Mouse (Mus musculus): ENCODE data around the gene Gpr37l1. TPM values are rescaled to one million over a fixed set of nuclear protein-coding genes. Genes with fewer than 3 reads are reported as not detected.
"Not testable (repeated sequence)": the region's sequence is repeated elsewhere in the genome, so short reads cannot be mapped to it uniquely, and the experiment has no call there.

The Gpr37l1 gene
- polyA plus RNA-seq, 1 experiment from 2014 or later = not detected

DNA sequence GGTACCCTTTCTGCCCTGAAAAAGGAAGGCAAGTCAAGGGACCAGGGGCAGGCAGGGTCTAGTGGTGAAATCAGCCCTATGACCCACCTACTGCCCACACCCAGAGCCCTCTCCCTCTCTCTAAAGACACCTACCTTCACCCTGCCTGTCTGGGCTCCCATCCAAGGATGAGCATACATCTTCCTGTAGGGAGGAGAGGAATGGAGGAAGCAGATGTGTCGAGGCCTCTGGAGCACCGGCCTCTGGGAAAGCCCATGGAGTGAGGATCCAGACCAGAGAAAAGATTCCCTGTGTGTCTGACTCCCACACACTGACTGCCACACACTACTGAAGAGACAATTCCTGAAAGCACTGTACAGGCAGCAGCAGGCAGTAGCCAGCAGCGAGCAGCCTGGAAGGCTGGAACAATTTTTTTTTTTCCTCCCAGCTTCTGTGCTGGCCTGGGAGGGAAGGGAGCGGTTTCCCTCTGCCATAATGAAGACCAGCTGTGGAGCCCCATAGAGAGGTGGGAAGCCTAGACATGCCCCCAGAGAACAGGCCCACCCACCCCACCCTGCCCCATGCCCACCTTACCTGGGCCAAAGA, 40.9 kb downstream of the Gpr37l1 start:
- 70% methylated on average over 4 of the region's 4 CpGs for WGBS (ENCODE audit: insufficient replicate concordance)
- 0 out of 2 replicates have a peak, but pooled peaks cover 4% of the 10 kb centered on the region for H3K27me3 ChIP-seq (ENCODE audit: control insufficient read depth, insufficient read depth, low read depth, low read length)
- peaks cover 9% of the 10 kb centered on the region for H3K4me1 ChIP-seq (ENCODE audit: control insufficient read depth, low read depth, low read length)
- H3K4me3 ChIP-seq (ENCODE audit: low read depth, low read length) = no peak overlapping the region
- H3K9ac ChIP-seq (ENCODE audit: low read depth, low read length) = no peak overlapping the region
- no peaks in the 10 kb centered on the region for H3K9me3 ChIP-seq (replicated peaks; ENCODE audit: control insufficient read depth, low read length)
- no peak for ATAC-seq (ENCODE audit: low read depth)
- H3K36me3 ChIP-seq (ENCODE audit: control insufficient read depth, insufficient read depth) = no peaks in the 10 kb centered on the region
- no peak overlapping the region for H3K27ac ChIP-seq (ENCODE audit: low read length)
- H3K4me2 ChIP-seq (ENCODE audit: low read depth, low read length) = no peak overlapping the region

GRCm38 (mm10) chr1:135125990-135126389, 41.5 kb downstream of the Gpr37l1 start:
- 67% methylated on average over 8 of the region's 8 CpGs for WGBS (ENCODE audit: insufficient replicate concordance)

GRCm38 (mm10) chr1:135124573-135125363, 42.7 kb downstream of the Gpr37l1 start:
- no peaks in the 10 kb centered on the region for H3K9me3 ChIP-seq (replicated peaks; ENCODE audit: control insufficient read depth, low read length)
- H3K36me3 ChIP-seq (ENCODE audit: control insufficient read depth, insufficient read depth) = no peaks in the 10 kb centered on the region
- no peak overlapping the region for H3K4me3 ChIP-seq (ENCODE audit: low read depth, low read length)
- H3K27ac ChIP-seq (ENCODE audit: low read length) = no peak overlapping the region
- H3K4me1 ChIP-seq (ENCODE audit: control insufficient read depth, low read depth, low read length) = no peaks in the 10 kb centered on the region; the same call in 1 of the 2 replicates
- no peak overlapping the region for H3K9ac ChIP-seq (ENCODE audit: low read depth, low read length)
- 0 out of 2 replicates have a peak, but pooled peaks cover 4% of the 10 kb centered on the region for H3K27me3 ChIP-seq (ENCODE audit: control insufficient read depth, insufficient read depth, low read depth, low read length)
- ATAC-seq (ENCODE audit: low read depth) = no peak
- H3K4me2 ChIP-seq (ENCODE audit: low read depth, low read length) = no peak overlapping the region
- 59% methylated on average over 8 of the region's 8 CpGs for WGBS (ENCODE audit: insufficient replicate concordance)

More at GRCm38 (mm10) chr1:135125990-135126389, 41.5 kb downstream of the Gpr37l1 start:
- Histone ChIP-seq H3K27ac (ENCODE audit: low read length) (no peak overlapping the region), H3K27me3 (ENCODE audit: control insufficient read depth, insufficient read depth, low read depth, low read length) (0 out of 2 replicates have a peak, but pooled peaks cover 4% of the 10 kb centered on the region), H3K4me2 (ENCODE audit: low read depth, low read length) (no peak overlapping the region), H3K4me3 (ENCODE audit: low read depth, low read length) (no peak overlapping the region), H3K9me3 (replicated peaks; ENCODE audit: control insufficient read depth, low read length) (no peaks in the 10 kb centered on the region), H3K4me1 (ENCODE audit: control insufficient read depth, low read depth, low read length) (peaks cover 4% of the 10 kb centered on the region), H3K9ac (ENCODE audit: low read depth, low read length) (no peak overlapping the region), H3K36me3 (ENCODE audit: control insufficient read depth, insufficient read depth) (no peaks in the 10 kb centered on the region)
- no peak for ATAC-seq (ENCODE audit: low read depth)

DNA sequence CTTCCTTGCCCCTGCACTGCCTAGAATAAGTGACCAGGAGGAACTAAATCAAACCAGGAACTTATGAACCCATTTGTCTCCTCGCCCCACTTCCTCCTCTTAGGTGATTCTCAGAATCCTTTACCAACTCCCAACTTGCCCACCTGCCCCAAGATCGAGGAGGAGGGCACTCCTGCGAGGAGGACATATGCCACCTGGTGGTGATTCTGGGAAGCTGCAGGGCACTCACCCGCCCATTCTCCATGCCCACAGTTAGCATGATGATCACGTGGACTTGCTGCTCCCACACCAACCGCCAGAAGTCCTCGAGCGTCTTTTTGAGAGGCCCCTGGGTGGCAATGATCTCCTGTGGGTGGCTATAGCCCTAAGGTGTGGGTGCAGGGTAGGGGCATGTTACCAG, 54.8 kb downstream of the Gpr37l1 start:
- H3K4me3 ChIP-seq (ENCODE audit: low read depth, low read length) = no peak overlapping the region
- H3K9me3 ChIP-seq (replicated peaks; ENCODE audit: control insufficient read depth, low read length) = no peaks in the 10 kb centered on the region
- H3K36me3 ChIP-seq (ENCODE audit: control insufficient read depth, insufficient read depth) = no peaks in the 10 kb centered on the region
- 3% methylated on average over 8 of the region's 8 CpGs for whole genome bisulfite sequencing (ENCODE audit: insufficient replicate concordance)
- ATAC-seq (ENCODE audit: low read depth) = no peak
- no peak overlapping the region for H3K4me2 ChIP-seq (ENCODE audit: low read depth, low read length)
- no peak overlapping the region for H3K27ac ChIP-seq (ENCODE audit: low read length)
- H3K27me3 ChIP-seq (ENCODE audit: control insufficient read depth, insufficient read depth, low read depth, low read length) = no peaks in the 10 kb centered on the region
- peaks cover 2% of the 10 kb centered on the region for H3K4me1 ChIP-seq (ENCODE audit: control insufficient read depth, low read depth, low read length)
- H3K9ac ChIP-seq (ENCODE audit: low read depth, low read length) = no peak overlapping the region

GRCm38 (mm10) chr1:135111271-135111670, 56.2 kb downstream of the Gpr37l1 start:
- ATAC-seq (ENCODE audit: low read depth) = not testable (repeated sequence)
- 35% methylated on average over 4 of the region's 5 CpGs for WGBS (ENCODE audit: insufficient replicate concordance)

More at GRCm38 (mm10) chr1:135111271-135111670, 56.2 kb downstream of the Gpr37l1 start:
- not testable (repeated sequence) for H3K4me3 ChIP-seq (ENCODE audit: low read depth, low read length); H3K9ac ChIP-seq (ENCODE audit: low read depth, low read length); H3K4me2 ChIP-seq (ENCODE audit: low read depth, low read length); H3K27ac ChIP-seq (ENCODE audit: low read length); H3K27me3 ChIP-seq (ENCODE audit: control insufficient read depth, insufficient read depth, low read depth, low read length); H3K9me3 ChIP-seq (replicated peaks; ENCODE audit: control insufficient read depth, low read length); H3K36me3 ChIP-seq (ENCODE audit: control insufficient read depth, insufficient read depth); H3K4me1 ChIP-seq (ENCODE audit: control insufficient read depth, low read depth, low read length)

Other genes with a start within 250 kb of the Gpr37l1 start
- 1.6 and 2.4 TPM in 2 replicates for gene Ppp1r12b, start 211.7 kb downstream of the Gpr37l1 start, polyA plus RNA-seq (2015; fragmentation: Nextera tagmentation; extraction: Ambion mirVana)
- 27.9 and 31.8 TPM in 2 replicates for gene Ube2t, start 205.1 kb downstream of the Gpr37l1 start, polyA plus RNA-seq (2015; fragmentation: Nextera tagmentation; extraction: Ambion mirVana)
- 0.07 and 0.08 TPM in 2 replicates for gene Lgr6, start 62.4 kb downstream of the Gpr37l1 start, polyA plus RNA-seq (2015; fragmentation: Nextera tagmentation; extraction: Ambion mirVana)
- 9.0 and 9.6 TPM in 2 replicates for gene Ptpn7, start 35.0 kb downstream of the Gpr37l1 start, polyA plus RNA-seq (2015; fragmentation: Nextera tagmentation; extraction: Ambion mirVana)
- 7.8 and 9.9 TPM in 2 replicates for gene Arl8a, start 20.9 kb downstream of the Gpr37l1 start, polyA plus RNA-seq (2015; fragmentation: Nextera tagmentation; extraction: Ambion mirVana)
- gene Elf3, start 90.9 kb upstream of the Gpr37l1 start, polyA plus RNA-seq (2015; fragmentation: Nextera tagmentation; extraction: Ambion mirVana) = 0.93 and 2.5 TPM in 2 replicates
- gene Rnpep, start 116.4 kb upstream of the Gpr37l1 start, polyA plus RNA-seq (2015; fragmentation: Nextera tagmentation; extraction: Ambion mirVana) = 21.4 and 23.8 TPM in 2 replicates
- 85.6 and 101 TPM in 2 replicates for gene Timm17a, start 146.1 kb upstream of the Gpr37l1 start, polyA plus RNA-seq (2015; fragmentation: Nextera tagmentation; extraction: Ambion mirVana)
- gene Lmod1, start 157.1 kb upstream of the Gpr37l1 start, polyA plus RNA-seq (2015; fragmentation: Nextera tagmentation; extraction: Ambion mirVana) = 0.07 and 0.12 TPM in 2 replicates
- gene Shisa4, start 207.6 kb upstream of the Gpr37l1 start, polyA plus RNA-seq (2015; fragmentation: Nextera tagmentation; extraction: Ambion mirVana) = 1.0 and 1.3 TPM in 2 replicates

Measured in liver, embryonic 16.5 days (tissue).